Mouse (Mus musculus): ENCODE measurements at regions not wholly inside any gene's neighbourhood (a gene's known extent, or its start where the extent isn't known, plus 50 kb on each side); places are given as distances from the start of the nearest gene placed in this dataset.

DNA sequence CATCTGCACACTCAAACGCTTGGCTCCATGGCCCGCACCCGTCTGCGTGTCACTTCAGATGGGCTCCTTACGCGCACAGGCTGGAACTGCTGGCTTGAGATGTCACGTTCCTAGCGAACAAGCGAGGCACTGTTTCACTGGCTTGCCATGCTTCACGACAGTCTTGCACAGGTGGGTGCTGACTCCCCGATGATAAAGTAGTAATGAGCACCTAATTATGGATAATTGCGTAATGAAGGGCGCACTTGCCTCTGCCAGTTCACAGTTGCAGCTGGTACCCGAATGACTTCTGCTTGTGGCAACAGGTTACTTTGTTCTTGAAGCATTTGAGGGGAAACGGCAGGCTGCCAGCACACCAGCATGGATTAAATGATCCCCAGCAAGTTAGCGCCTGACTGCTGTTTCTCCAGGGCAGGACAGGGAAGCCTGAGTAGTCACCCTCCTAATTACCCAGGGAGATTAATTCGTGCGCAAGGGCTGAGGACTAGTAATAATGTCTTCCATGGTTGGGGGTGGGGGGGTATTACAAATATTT lies 335.1 kb downstream of the Pmp22 start:
- TF ChIP-seq CTCF (IDR thresholded peaks at IDR 0.05; ENCODE audit: low read depth, low read length) = no peak
- no peak for TF ChIP-seq POLR2A (IDR thresholded peaks at IDR 0.05; ENCODE audit: extremely low read depth, insufficient read depth, low read length)
